Mouse (Mus musculus) heart, embryonic 12.5 days (tissue): ENCODE data around the gene Map2k5. TPM values are rescaled to one million over a fixed set of nuclear protein-coding genes. Genes with fewer than 3 reads are reported as not detected.
A peak's percentile ranks its signal among the peaks of the same experiment; 100 is the strongest.

Experiments
- ATAC-seq: fragments of 200-750 bp; cut with Nextera tagmentation; 2 replicates; pipeline ENCODE4 v1.8.0; 2017; ENCODE audit warnings: moderate TSS enrichment, moderate library complexity; ENCODE audit not compliant: insufficient number of reproducible peaks, low FRiP score
- H3K27ac ChIP-seq: fragments of 300-500 bp; sonication (generic); 2 replicates; pipeline ENCODE4 v1.5.1; 2016; ENCODE audit warnings: mild to moderate bottlenecking, moderate library complexity; ENCODE audit not compliant: poor library complexity, severe bottlenecking
- H3K27me3 ChIP-seq: fragments of 300-500 bp; sonication (generic); replicated peaks from 2 replicates; pipeline ENCODE4 v1.6.1; 2016; ENCODE audit warnings: mild to moderate bottlenecking, moderate library complexity
- H3K36me3 ChIP-seq: fragments of 300-500 bp; sonication (generic); 2 replicates; pipeline ENCODE4 v1.6.1; 2016; ENCODE audit warnings: mild to moderate bottlenecking, moderate library complexity
- H3K4me1 ChIP-seq: fragments of 300-500 bp; sonication (generic); replicated peaks from 2 replicates; pipeline ENCODE4 v1.6.1; 2016; ENCODE audit warnings: mild to moderate bottlenecking
- H3K4me2 ChIP-seq: fragments of 300-500 bp; sonication (generic); 2 replicates; pipeline ENCODE4 v1.6.1; 2016; ENCODE audit warnings: mild to moderate bottlenecking, moderate library complexity
- H3K4me3 ChIP-seq: fragments of 300-500 bp; sonication (generic); 2 replicates; pipeline ENCODE4 v1.5.1; 2016; ENCODE audit warnings: mild to moderate bottlenecking
- H3K9ac ChIP-seq: fragments of 300-500 bp; sonication (generic); 2 replicates; pipeline ENCODE4 v1.6.1; 2016; ENCODE audit warnings: mild to moderate bottlenecking, moderate library complexity
- H3K9me3 ChIP-seq: fragments of 300-500 bp; sonication (generic); replicated peaks from 2 replicates; pipeline ENCODE4 v1.6.1; 2016; ENCODE audit warnings: mild to moderate bottlenecking, moderate library complexity
- WGBS: fragments of 180-500 bp; shearing (Covaris S2); methylation state at CpG from one replicate; pipeline ENCODE4 v1.1.7; 2016; 5-methylcytosine and 5-hydroxymethylcytosine counted together
- polyA plus RNA-seq: library from polyadenylated mRNA; unstranded; fragments of >200 nt; fragmentation: Nextera tagmentation; extraction: Ambion mirVana; gene quantifications from 2 replicates; pipeline ENCODE4 v1.2.1, GENCODE M21; 2016

Gene Map2k5
- polyA plus RNA-seq, 1 experiment from 2014 or later, result 28.7 TPM

GRCm38 (mm10) chr9:63341761-63342160 lies 35.9 kb downstream of the Map2k5 start:
- Histone ChIP-seq H3K27me3 (no peaks in the 10 kb centered on the region), H3K4me2 (no peak overlapping the region), H3K27ac (no peak overlapping the region), H3K9ac (no peak overlapping the region), H3K9me3 (no peaks in the 10 kb centered on the region), H3K4me3 (no peak overlapping the region), H3K36me3 (peaks cover 15% of the 10 kb centered on the region), H3K4me1 (peaks cover 18% of the 10 kb centered on the region)
- WGBS, result 76% methylated on average over 3 of the region's 3 CpGs
- no peak for ATAC-seq

- ATAC-seq, result no peak
- 90% methylated on average over 6 of the region's 6 CpGs for WGBS
- H3K36me3 ChIP-seq, result peaks cover 34% of the 10 kb centered on the region
- no peak overlapping the region for H3K4me3 ChIP-seq
- no peaks in the 10 kb centered on the region for H3K27me3 ChIP-seq
- no peaks in the 10 kb centered on the region for H3K9me3 ChIP-seq
- H3K9ac ChIP-seq, result no peak overlapping the region
- no peak overlapping the region for H3K27ac ChIP-seq
- H3K4me2 ChIP-seq, result no peak overlapping the region
- H3K4me1 ChIP-seq, result no peaks in the 10 kb centered on the region
These were observed 38.4 kb downstream of the Map2k5 start for GRCm38 (mm10) chr9:63339256-63339655.

DNA sequence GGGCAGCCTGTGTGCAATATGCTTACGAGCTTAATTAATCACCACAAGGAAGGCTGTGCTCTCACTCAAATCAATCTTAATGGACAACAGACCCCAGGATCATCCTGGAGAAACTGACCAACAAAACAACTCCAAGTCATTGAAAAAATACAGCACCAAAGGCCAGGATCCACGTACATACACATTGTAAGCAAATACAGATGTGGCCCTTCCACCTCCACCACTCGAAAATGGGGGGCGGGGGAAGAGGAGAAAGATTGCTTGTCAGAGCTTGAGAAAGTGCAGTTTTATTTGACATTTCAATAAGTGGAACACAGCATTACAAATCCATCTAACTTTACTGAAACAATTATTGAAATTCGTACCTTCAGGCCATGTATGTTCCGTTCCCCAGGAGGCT lies 39.0 kb downstream of the Map2k5 start:
- Histone ChIP-seq H3K27me3 (no peaks in the 10 kb centered on the region), H3K4me1 (no peaks in the 10 kb centered on the region), H3K36me3 (peaks cover 39% of the 10 kb centered on the region), H3K9me3 (no peaks in the 10 kb centered on the region), H3K9ac (no peak overlapping the region), H3K4me3 (no peak overlapping the region), H3K4me2 (no peak overlapping the region), H3K27ac (no peak overlapping the region)
- 79% methylated on average over 6 of the region's 6 CpGs for WGBS
- no peak for ATAC-seq

DNA sequence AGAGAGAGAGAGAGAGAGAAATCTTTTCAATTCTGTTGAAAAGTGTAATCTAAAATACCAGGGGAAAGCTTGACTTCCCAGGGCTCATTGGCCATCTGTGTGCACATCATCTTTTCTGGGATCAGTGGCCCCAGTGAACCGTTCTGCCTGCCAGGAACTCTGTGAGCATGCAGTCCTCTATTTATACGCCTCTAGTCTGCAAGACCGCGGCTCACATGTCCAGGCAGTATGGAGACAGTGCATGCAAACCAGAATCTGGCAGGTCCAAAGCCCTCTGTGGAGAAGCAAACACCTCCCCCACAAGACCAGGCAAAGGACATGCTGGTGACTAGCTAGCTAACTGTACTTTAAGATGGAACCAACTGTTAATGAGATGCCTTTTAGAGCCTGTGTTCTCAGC lies 41.9 kb downstream of the Map2k5 start:
- no peaks in the 10 kb centered on the region for H3K9me3 ChIP-seq
- peaks cover 50% of the 10 kb centered on the region for H3K36me3 ChIP-seq
- H3K4me3 ChIP-seq, result no peak overlapping the region
- H3K27ac ChIP-seq, result no peak overlapping the region
- H3K27me3 ChIP-seq, result no peaks in the 10 kb centered on the region
- 95% methylated on average over 4 of the region's 4 CpGs for WGBS
- no peak for ATAC-seq
- no peaks in the 10 kb centered on the region for H3K4me1 ChIP-seq
- H3K4me2 ChIP-seq, result no peak overlapping the region
- no peak overlapping the region for H3K9ac ChIP-seq

DNA sequence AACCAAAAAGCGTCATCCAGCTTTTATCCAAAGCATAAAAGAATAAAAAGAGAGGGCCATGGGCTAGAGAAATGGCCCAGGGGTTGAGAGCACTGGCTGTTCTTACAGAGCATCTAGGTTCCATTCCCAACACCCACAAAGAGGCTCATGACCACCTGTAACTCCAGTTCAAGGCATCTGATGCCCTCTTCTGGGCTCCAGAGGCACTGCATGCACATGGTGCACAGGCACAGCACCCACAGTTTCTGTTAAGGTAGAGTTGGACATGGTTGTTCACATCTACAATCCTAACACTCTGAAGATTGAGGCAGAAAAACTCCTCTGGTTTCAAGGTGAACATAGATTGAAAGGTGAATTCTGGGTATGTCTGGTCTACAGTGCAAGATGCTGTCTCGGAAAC lies 44.6 kb downstream of the Map2k5 start:
- Histone ChIP-seq H3K4me3 (no peak overlapping the region), H3K27me3 (no peaks in the 10 kb centered on the region), H3K36me3 (peaks cover 59% of the 10 kb centered on the region), H3K9ac (no peak overlapping the region), H3K4me1 (peaks cover 6% of the 10 kb centered on the region; the same call in 1 of the 2 replicates), H3K27ac (no peak overlapping the region), H3K4me2 (no peak overlapping the region), H3K9me3 (no peaks in the 10 kb centered on the region)
- 96% methylated on average over 2 of the region's 2 CpGs for WGBS
- no peak for ATAC-seq

GRCm38 (mm10) chr9:63331246-63331645 lies 46.5 kb downstream of the Map2k5 start:
- Histone ChIP-seq H3K36me3 (peaks cover 49% of the 10 kb centered on the region), H3K27me3 (no peaks in the 10 kb centered on the region), H3K9me3 (no peaks in the 10 kb centered on the region), H3K4me3 (no peak overlapping the region), H3K27ac (no peak overlapping the region), H3K4me1 (peaks cover 6% of the 10 kb centered on the region; the same call in 1 of the 2 replicates), H3K4me2 (no peak overlapping the region), H3K9ac (no peak overlapping the region)
- 84% methylated on average over 6 of the region's 6 CpGs for WGBS
- ATAC-seq, result no peak

GRCm38 (mm10) chr9:63328958-63329685 lies 48.6 kb downstream of the Map2k5 start:
- whole genome bisulfite sequencing, result 87% methylated on average over 15 of the region's 15 CpGs
- peaks cover 40% of the 10 kb centered on the region for H3K36me3 ChIP-seq

GRCm38 (mm10) chr9:63315231-63315630 lies 62.5 kb downstream of the Map2k5 start:
- Histone ChIP-seq H3K9ac (no peak overlapping the region), H3K4me3 (no peak overlapping the region), H3K9me3 (no peaks in the 10 kb centered on the region), H3K27me3 (no peaks in the 10 kb centered on the region), H3K4me2 (no peak overlapping the region), H3K27ac (no peak overlapping the region), H3K36me3 (peaks cover 20% of the 10 kb centered on the region), H3K4me1 (peaks cover 20% of the 10 kb centered on the region)
- ATAC-seq, result no peak

More at GRCm38 (mm10) chr9:63328958-63329685, 48.6 kb downstream of the Map2k5 start:
- H3K9ac ChIP-seq, result no peak overlapping the region
- no peaks in the 10 kb centered on the region for H3K9me3 ChIP-seq
- 0 out of 2 replicates have a peak overlapping the region, but pooled peaks have one; percentile 12 for H3K27ac ChIP-seq
- no peak for ATAC-seq
- no peak overlapping the region for H3K4me3 ChIP-seq
- no peaks in the 10 kb centered on the region for H3K27me3 ChIP-seq
- peaks cover 6% of the 10 kb centered on the region; the same call in 1 of the 2 replicates for H3K4me1 ChIP-seq
- no peak overlapping the region for H3K4me2 ChIP-seq

DNA sequence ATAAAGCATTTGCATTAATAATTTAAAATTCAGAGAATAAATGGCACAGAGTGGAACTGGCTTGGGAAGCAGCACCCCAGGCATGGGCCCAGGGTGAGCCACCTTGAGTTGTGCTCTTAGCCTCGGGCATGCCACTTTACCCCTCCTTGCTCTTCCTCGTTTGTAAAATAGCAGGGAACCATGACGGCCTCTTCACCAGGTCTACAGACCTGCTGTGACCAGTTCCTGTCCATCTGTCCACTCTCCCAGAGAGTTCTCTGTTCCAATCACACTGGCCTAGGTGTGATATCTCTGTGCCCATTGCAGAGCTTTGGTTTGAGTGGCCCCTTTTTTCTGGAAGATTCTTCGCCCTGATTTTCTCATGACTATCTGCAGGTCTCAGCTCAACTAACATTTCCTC lies 63.6 kb downstream of the Map2k5 start:
- Histone ChIP-seq H3K27ac (no peak overlapping the region), H3K4me3 (no peak overlapping the region), H3K4me2 (no peak overlapping the region), H3K27me3 (no peaks in the 10 kb centered on the region), H3K36me3 (peaks cover 12% of the 10 kb centered on the region), H3K9ac (no peak overlapping the region), H3K4me1 (peaks cover 24% of the 10 kb centered on the region), H3K9me3 (no peaks in the 10 kb centered on the region)
- WGBS, result 83% methylated on average over 4 of the region's 4 CpGs
- ATAC-seq, result no peak

- no peak for ATAC-seq
- Histone ChIP-seq H3K4me3 (no peak overlapping the region), H3K9me3 (no peaks in the 10 kb centered on the region), H3K4me1 (peaks cover 38% of the 10 kb centered on the region), H3K4me2 (no peak overlapping the region), H3K27me3 (no peaks in the 10 kb centered on the region), H3K27ac (0 out of 2 replicates have a peak overlapping the region, but pooled peaks have one; percentile 5), H3K36me3 (peaks cover 6% of the 10 kb centered on the region), H3K9ac (no peak overlapping the region)
- WGBS, result 65% methylated on average over 6 of the region's 6 CpGs
These were observed 67.7 kb downstream of the Map2k5 start for GRCm38 (mm10) chr9:63309956-63310355.

DNA sequence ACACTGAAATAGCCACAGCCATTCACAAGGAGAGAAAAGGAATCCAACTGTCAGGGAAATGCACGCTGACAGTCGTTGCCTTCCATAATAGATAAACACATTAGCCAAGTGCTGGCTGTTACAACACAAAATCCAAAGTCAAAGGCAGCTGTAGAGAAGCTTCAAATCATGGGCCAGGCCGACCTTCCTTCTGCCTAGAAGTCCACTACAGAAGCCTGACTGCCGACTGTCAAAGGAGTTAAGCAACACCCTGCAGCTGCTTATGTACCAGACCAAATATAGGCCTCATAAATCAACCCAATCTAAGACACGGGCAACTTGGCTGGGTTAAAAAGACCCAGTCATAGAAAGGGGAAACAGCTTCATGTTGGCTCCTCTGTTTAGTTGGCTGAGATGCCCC lies 68.7 kb downstream of the Map2k5 start:
- peaks cover 35% of the 10 kb centered on the region for H3K4me1 ChIP-seq

DNA sequence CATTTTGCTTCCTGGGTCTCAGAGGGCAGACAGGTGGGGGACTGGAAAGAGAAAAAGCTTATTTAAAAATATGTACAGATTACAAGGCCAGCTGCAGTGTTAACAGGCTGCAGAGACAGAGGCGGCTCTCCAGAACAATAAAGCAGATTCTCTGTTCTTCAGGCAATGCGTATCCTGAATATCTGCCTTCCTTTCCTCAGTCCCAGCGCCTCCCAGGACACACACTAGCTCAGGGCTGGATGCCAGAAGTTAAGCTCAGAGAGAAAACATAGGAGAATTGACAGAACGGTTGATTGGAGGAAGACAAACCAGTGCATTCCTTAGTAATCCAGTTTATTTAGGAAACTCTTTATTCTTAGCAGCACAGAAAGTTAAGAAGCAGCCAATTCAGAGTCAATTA lies 69.3 kb downstream of the Map2k5 start:
- H3K27ac ChIP-seq, result peak overlapping the region; percentile 46

More for the DNA sequence above, 68.7 kb downstream of the Map2k5 start:
- H3K27me3 ChIP-seq, result no peaks in the 10 kb centered on the region
- no peak for ATAC-seq
- peaks cover 4% of the 10 kb centered on the region for H3K36me3 ChIP-seq
- no peak overlapping the region for H3K9ac ChIP-seq
- H3K4me2 ChIP-seq, result peak overlapping the region; percentile 32
- H3K27ac ChIP-seq, result peak overlapping the region; percentile 46
- WGBS, result 21% methylated on average over 5 of the region's 5 CpGs
- H3K4me3 ChIP-seq, result no peak overlapping the region
- no peaks in the 10 kb centered on the region for H3K9me3 ChIP-seq

More for the DNA sequence above, 69.3 kb downstream of the Map2k5 start:
- no peak for ATAC-seq
- H3K4me2 ChIP-seq, result peak overlapping the region; percentile 32; the same call in 1 of the 2 replicates
- H3K9me3 ChIP-seq, result no peaks in the 10 kb centered on the region
- WGBS, result 38% methylated on average over 4 of the region's 4 CpGs
- H3K36me3 ChIP-seq, result peaks cover 4% of the 10 kb centered on the region
- peaks cover 35% of the 10 kb centered on the region for H3K4me1 ChIP-seq
- 0 out of 2 replicates have a peak overlapping the region, but pooled peaks have one; percentile 32 for H3K9ac ChIP-seq
- H3K4me3 ChIP-seq, result no peak overlapping the region
- no peaks in the 10 kb centered on the region for H3K27me3 ChIP-seq
